Mouse (Mus musculus) T-helper 1 cell (primary cell): ENCODE measurements around the gene Scgb2b19.
"Not testable (repeated sequence)": the region's sequence is repeated elsewhere in the genome, so short reads cannot be mapped to it uniquely, and the experiment has no call there.

Experiments used
- in situ Hi-C: fragments of 300-600 bp; cut with MboI, MseI; formaldehyde crosslinking; loops from one replicate; pipeline ENCODE4 v1.15.1; 2025; ENCODE audit warnings: high pct_unique_total_duplicates

Gene Scgb2b19

GRCm38 (mm10) chr7:33280238-33280637 lies at the start of gene Scgb2b19:
Gene Scgb2b19 (minus strand): TSS chr7:33280338.
- in situ Hi-C loops = not testable (repeated sequence)

- in situ Hi-C loops = loop anchor here (5.0 kb wide), 1 partner anchor 950 kb away; no protein-coding TSS in a partner anchor
Measured at GRCm38 (mm10) chr7:33286991-33287390, 6.9 kb upstream of the Scgb2b19 start, which contains the start of gene Scgb1b19. Gene Scgb1b19 (plus strand): TSS chr7:33287291.
